Mouse (Mus musculus) lung, adult 2 months (tissue): Measurements from ENCODE around the gene Hdac5. TPM values are rescaled to one million over a fixed set of nuclear protein-coding genes. Genes with fewer than 3 reads are reported as not detected.

Experiments
- DNase-seq: peaks from one replicate; pipeline ENCODE4 v3.0.0; 2022
- H3K4me1 ChIP-seq: fragments of 200-500 bp; 2 replicates; pipeline ENCODE4 v1.6.1; 2011; ENCODE audit warnings: low read length; ENCODE audit not compliant: control insufficient read depth, insufficient read depth
- H3K4me3 ChIP-seq: fragments of 200-500 bp; replicated peaks from 2 replicates; pipeline ENCODE3; 2011; ENCODE audit warnings: low read depth, mild to moderate bottlenecking, control low read depth, low read length; ENCODE audit errors: extremely low read depth
- CTCF ChIP-seq: fragments of 200-500 bp; IDR thresholded peaks from 2 replicates; pipeline ENCODE4 v1.5.1; 2011; ENCODE audit warnings: mild to moderate bottlenecking, low read length, control low read depth; ENCODE audit not compliant: insufficient read depth
- POLR2A ChIP-seq: fragments of 200-500 bp; IDR thresholded peaks from 2 replicates; pipeline ENCODE4 v1.6.1; 2011; ENCODE audit warnings: low read depth, mild to moderate bottlenecking, control low read depth, low read length, borderline replicate concordance; ENCODE audit errors: extremely low read depth
- WGBS: fragments of 180-500 bp; shearing (Covaris S2); methylation state at CpG from one replicate; pipeline ENCODE4 v1.1.7; 2018; 5-methylcytosine and 5-hydroxymethylcytosine counted together
- polyA plus RNA-seq: library from polyadenylated mRNA; depleted of rRNA; stranded (reverse); fragments of >200 nt; gene quantifications from 2 replicates; pipeline ENCODE4 v1.2.3, GENCODE M21; 2012

Gene Hdac5
- polyA plus RNA-seq, 1 experiment = 160 TPM

GRCm38 (mm10) chr11:102216886-102217240, 13.1 kb downstream of the Hdac5 start:
- DNase-seq = no peak
- peak overlapping the region; percentile 6 for H3K4me3 ChIP-seq
- WGBS = 32% methylated on average over 5 of the region's 5 CpGs
- H3K4me1 ChIP-seq = peaks cover 61% of the 10 kb centered on the region
- TF ChIP-seq CTCF (no peak), POLR2A (no peak)

GRCm38 (mm10) chr11:102216056-102216885, 13.7 kb downstream of the Hdac5 start:
- no peak overlapping the region for H3K4me3 ChIP-seq
- 17% methylated on average over 12 of the region's 12 CpGs for WGBS
- no peak for TF ChIP-seq POLR2A
- no peak for TF ChIP-seq CTCF
- peak; percentile 77 for DNase-seq
- peaks cover 65% of the 10 kb centered on the region for H3K4me1 ChIP-seq

DNA sequence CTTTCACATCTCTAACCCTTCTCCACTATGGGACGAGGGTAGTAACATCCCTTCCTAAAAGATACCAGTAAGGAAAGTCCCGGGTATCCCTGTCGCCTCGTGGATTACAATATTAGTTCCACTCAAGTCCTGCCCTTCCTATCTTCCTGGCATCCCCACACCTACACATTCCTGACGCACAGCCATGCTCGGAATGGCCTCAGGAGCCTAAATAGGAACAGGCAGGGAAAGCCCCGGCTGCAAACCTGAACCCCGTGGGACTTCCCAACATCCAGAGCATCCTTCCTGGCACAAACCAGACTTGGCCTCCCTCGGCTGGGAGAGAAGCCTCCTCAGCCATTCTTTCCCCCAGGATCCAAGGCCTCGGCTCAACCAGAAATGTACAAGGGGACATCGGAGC, 14.5 kb downstream of the Hdac5 start:
- no peak for TF ChIP-seq POLR2A
- no peak for TF ChIP-seq CTCF
- Histone ChIP-seq H3K4me1 (peaks cover 65% of the 10 kb centered on the region), H3K4me3 (no peak overlapping the region)
- DNase-seq = no peak
- WGBS = 39% methylated on average over 11 of the region's 11 CpGs

DNA sequence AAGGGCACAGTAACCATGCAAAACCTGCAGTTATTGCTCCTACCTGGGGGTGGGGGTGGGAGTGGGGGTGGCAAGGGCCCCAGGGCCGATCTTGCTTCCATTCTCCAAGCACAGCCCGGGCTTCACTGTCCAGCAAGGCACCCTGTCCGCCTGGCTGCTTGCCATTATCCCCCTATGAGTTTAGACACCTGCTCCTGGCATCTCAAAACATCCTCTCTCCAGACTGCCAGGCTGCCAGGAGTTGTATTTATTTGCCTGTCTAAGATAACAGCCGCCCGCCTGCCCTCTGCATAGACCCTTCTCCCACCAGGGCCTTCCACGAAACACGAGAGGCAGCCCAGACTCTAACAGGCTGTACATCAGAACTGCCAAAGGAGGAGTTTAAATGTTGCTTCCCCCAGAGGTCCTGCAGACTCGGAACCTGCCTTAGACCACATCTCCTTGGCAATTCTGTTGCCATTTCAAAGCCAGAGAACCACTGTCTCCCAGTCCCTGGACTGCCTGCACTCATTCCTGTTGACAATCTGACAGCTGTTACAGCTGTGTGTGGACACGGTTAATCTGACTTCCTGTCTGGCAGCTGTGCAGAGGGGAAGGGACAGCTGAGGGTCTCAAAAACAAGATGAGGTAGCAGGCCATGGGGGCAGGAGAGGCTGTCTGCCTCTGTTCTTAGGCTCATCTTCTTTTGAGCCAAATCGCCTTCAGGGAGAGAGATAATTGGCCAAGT, 15.4 kb downstream of the Hdac5 start:
- 29% methylated on average over 10 of the region's 10 CpGs for WGBS
- Histone ChIP-seq H3K4me1 (peaks cover 63% of the 10 kb centered on the region), H3K4me3 (no peak overlapping the region)
- no peak for TF ChIP-seq CTCF
- TF ChIP-seq POLR2A = no peak
- no peak for DNase-seq

- WGBS = 53% methylated on average over 18 of the region's 18 CpGs
- DNase-seq = no peak
- TF ChIP-seq CTCF (no peak), POLR2A (no peak)
- Histone ChIP-seq H3K4me3 (no peak overlapping the region), H3K4me1 (peaks cover 52% of the 10 kb centered on the region)
These were observed 18.0 kb downstream of the Hdac5 start for GRCm38 (mm10) chr11:102211936-102212341.

- DNase-seq = no peak
- 39% methylated on average over 5 of the region's 5 CpGs for WGBS
- no peak overlapping the region for H3K4me3 ChIP-seq
- H3K4me1 ChIP-seq = peaks cover 48% of the 10 kb centered on the region
- TF ChIP-seq POLR2A = no peak
- TF ChIP-seq CTCF = no peak
These were observed 19.0 kb downstream of the Hdac5 start for GRCm38 (mm10) chr11:102211011-102211410.

DNA sequence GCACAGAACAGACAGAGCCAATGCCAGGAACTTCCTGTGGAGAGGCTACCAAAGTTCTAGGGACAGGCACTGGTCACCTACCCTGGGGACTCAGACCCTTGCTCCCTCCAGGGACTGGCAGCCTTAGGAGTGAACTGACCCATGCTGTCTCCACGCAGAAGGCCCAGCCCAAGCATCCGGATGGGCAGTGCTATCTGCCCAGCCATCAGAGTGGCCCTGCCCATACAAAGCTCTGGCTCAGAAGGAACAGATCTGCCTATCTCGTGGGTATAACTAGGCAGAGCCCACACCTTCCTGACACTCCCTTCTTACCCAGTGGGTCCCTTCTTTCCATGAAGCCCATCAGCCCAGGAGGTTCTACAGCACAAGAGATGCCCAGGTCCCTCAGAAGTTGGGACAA, 19.8 kb downstream of the Hdac5 start:
- H3K4me1 ChIP-seq = peaks cover 41% of the 10 kb centered on the region
- H3K4me3 ChIP-seq = no peak overlapping the region
- DNase-seq = no peak
- WGBS = 40% methylated on average over 3 of the region's 3 CpGs
- TF ChIP-seq CTCF = no peak
- TF ChIP-seq POLR2A = no peak

DNA sequence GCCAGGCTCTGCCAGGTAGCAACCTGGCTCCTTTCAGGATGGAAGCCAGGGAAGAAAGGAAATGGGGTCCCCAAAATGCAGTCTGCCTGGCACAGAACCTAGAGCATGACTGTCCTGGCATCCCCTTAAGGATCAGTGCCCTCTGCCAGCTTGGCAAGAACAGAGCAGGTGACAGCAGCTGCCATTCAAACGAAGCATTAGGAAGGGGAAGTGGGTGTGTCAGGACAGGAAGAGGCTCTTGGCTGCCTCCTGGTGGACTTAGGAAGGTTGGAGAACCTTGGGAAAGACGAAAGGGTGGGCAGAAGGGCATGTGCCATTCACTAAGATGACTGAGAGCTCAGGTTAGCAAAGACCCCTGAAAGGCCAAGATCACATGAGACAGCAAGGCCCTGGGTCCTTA, 20.2 kb downstream of the Hdac5 start:
- no peak for DNase-seq
- no peak for TF ChIP-seq POLR2A
- TF ChIP-seq CTCF = peak; percentile 77
- Histone ChIP-seq H3K4me1 (peaks cover 39% of the 10 kb centered on the region), H3K4me3 (no peak overlapping the region)
- 16% methylated on average over 2 of the region's 2 CpGs for WGBS

- Histone ChIP-seq H3K4me3 (no peak overlapping the region), H3K4me1 (peaks cover 31% of the 10 kb centered on the region)
- 44% methylated on average over 4 of the region's 4 CpGs for WGBS
- DNase-seq = no peak
- no peak for TF ChIP-seq POLR2A
- no peak for TF ChIP-seq CTCF
These were observed 21.1 kb downstream of the Hdac5 start for GRCm38 (mm10) chr11:102208846-102209245.
